Mouse (Mus musculus) heart, embryonic 11.5 days (tissue): Measurements from ENCODE around the gene Nr2e3. TPM values are rescaled to one million over a fixed set of nuclear protein-coding genes. Genes with fewer than 3 reads are reported as not detected.
A peak's percentile ranks its signal among the peaks of the same experiment; 100 is the strongest.

ENCODE experiments used
- ATAC-seq: fragments of 200-750 bp; cut with Nextera tagmentation; replicated peaks from 2 replicates; pipeline ENCODE4 v1.8.0; 2017; ENCODE audit warnings: moderate library complexity; ENCODE audit not compliant: insufficient number of reproducible peaks, low FRiP score, low TSS enrichment
- H3K27ac ChIP-seq: fragments of 300-500 bp; sonication (generic); 2 replicates; pipeline ENCODE4 v1.5.1; 2014; ENCODE audit warnings: mild to moderate bottlenecking, low read depth, low read length
- H3K27me3 ChIP-seq: fragments of 300-500 bp; sonication (generic); 2 replicates; pipeline ENCODE4 v1.6.1; 2014; ENCODE audit warnings: mild to moderate bottlenecking, low read length, mixed read lengths; ENCODE audit not compliant: control insufficient read depth, insufficient read depth
- H3K36me3 ChIP-seq: fragments of 300-500 bp; sonication (generic); 2 replicates; pipeline ENCODE4 v1.6.1; 2014; ENCODE audit warnings: mild to moderate bottlenecking, low read length, moderate library complexity, mixed read lengths; ENCODE audit not compliant: control insufficient read depth, insufficient read depth
- H3K4me1 ChIP-seq: fragments of 300-500 bp; sonication (generic); 2 replicates; pipeline ENCODE4 v1.6.1; 2014; ENCODE audit warnings: low read length; ENCODE audit not compliant: control insufficient read depth, insufficient read depth
- H3K4me2 ChIP-seq: fragments of 300-500 bp; sonication (generic); 2 replicates; pipeline ENCODE4 v1.6.1; 2014; ENCODE audit warnings: mild to moderate bottlenecking, moderate library complexity
- H3K4me3 ChIP-seq: fragments of 300-500 bp; sonication (generic); 2 replicates; pipeline ENCODE4 v1.5.1; 2014; ENCODE audit warnings: low read depth, low read length
- H3K9ac ChIP-seq: fragments of 300-500 bp; sonication (generic); 2 replicates; pipeline ENCODE4 v1.6.1; 2014; ENCODE audit warnings: mild to moderate bottlenecking, low read depth, low read length, moderate library complexity
- H3K9me3 ChIP-seq: fragments of 300-500 bp; sonication (generic); replicated peaks from 2 replicates; pipeline ENCODE4 v1.6.1; 2016; ENCODE audit warnings: low read length; ENCODE audit not compliant: control insufficient read depth
- WGBS: fragments of 180-500 bp; shearing (Covaris S2); extraction: QIAGEN DNeasy Blood & Tissue Kit; methylation state at CpG from one replicate; pipeline ENCODE4 v1.1.7; 2014; ENCODE audit not compliant: insufficient replicate concordance; 5-methylcytosine and 5-hydroxymethylcytosine counted together
- polyA plus RNA-seq: library from polyadenylated mRNA; unstranded; fragments of >200 nt; fragmentation: Nextera tagmentation; extraction: Ambion mirVana; gene quantifications from 2 replicates; pipeline ENCODE4 v1.2.1, GENCODE M21; 2014

Nr2e3 gene
- polyA plus RNA-seq = not detected in 2 replicates

DNA sequence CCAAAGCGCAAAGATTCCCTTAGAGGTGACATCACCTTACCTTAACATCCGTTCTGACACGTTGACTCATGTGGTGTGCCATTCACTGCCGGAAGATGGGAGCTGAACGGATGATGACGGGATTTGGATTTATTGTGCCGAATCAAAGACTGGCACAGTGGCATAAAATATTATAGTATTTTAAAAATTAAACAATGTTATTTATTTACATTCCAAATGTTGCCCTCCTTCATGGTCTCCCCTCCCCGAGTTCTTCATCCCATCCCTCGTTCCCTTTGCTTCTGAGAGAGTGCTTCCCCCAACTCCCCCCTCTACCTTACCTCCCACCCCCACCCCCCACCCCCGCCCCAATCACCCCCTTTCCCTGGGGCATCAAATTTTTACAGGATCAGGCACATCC, at the start of gene Nr2e3:
TSS of gene Nr2e3 (minus strand) at position 101 of the 400 bp plus-strand sequence.
- 80% methylated on average over 10 of the region's 10 CpGs for WGBS
- no peak for ATAC-seq
- Histone ChIP-seq H3K9me3 (no peaks in the 10 kb centered on the region), H3K4me1 (peaks cover 13% of the 10 kb centered on the region), H3K36me3 (no peaks in the 10 kb centered on the region), H3K27ac (no peak within 1 kb of the TSS), H3K4me3 (no peak within 1 kb of the TSS), H3K9ac (no peak within 1 kb of the TSS), H3K27me3 (no peaks in the 10 kb centered on the region), H3K4me2 (no peak within 1 kb of the TSS)

DNA sequence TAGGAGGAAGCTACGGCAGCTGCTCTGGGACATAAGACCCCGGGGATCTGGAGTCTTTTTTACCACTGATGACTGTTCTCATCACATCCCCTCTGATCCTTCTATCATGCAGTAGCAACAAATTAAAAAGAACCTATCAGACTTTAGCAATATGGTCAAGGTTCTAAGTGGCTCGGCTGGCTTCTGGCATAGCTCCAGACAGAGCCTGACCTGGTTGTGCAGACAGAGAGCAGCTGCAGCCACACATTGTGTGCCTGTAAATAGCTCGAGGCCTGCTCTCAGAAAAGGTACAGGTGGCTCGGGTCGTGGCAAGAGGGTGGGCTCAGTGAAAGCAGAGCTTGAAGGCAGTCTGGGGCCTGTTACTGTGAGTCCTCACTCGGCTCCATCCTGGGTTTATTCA, 48.5 kb upstream of the Nr2e3 start:
- H3K27ac ChIP-seq = no peak overlapping the region
- 0 out of 2 replicates have a peak overlapping the region, but pooled peaks have one; percentile 22 for H3K9ac ChIP-seq
- WGBS = 47% methylated on average over 7 of the region's 7 CpGs
- H3K27me3 ChIP-seq = no peaks in the 10 kb centered on the region
- no peaks in the 10 kb centered on the region for H3K9me3 ChIP-seq
- peaks cover 7% of the 10 kb centered on the region; the same call in 1 of the 2 replicates for H3K4me1 ChIP-seq
- no peaks in the 10 kb centered on the region for H3K36me3 ChIP-seq
- H3K4me3 ChIP-seq = no peak overlapping the region
- no peak for ATAC-seq
- H3K4me2 ChIP-seq = no peak overlapping the region

DNA sequence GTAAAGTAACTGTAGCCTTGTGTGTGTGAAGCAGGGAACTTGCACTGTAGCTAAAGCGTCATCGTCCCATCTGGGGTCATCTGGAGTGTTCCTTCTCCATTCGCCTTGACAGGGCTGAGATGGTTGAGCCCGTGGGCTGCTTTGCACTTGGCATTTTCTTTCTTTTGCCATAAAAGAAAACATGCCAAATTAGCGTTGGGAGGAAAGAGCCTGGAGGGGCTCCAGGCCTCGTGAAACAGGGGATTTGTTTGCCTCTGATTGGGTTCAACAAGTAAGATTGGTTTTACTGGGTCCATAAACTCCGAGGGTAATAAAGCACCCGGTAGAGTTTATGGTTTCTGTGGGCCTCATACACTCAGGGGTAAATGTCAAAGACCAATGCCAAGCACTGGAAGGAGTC, 41.9 kb upstream of the Nr2e3 start:
- Histone ChIP-seq H3K36me3 (no peaks in the 10 kb centered on the region), H3K4me1 (no peaks in the 10 kb centered on the region), H3K4me2 (no peak overlapping the region), H3K9me3 (no peaks in the 10 kb centered on the region), H3K27ac (no peak overlapping the region), H3K27me3 (no peaks in the 10 kb centered on the region), H3K4me3 (no peak overlapping the region), H3K9ac (no peak overlapping the region)
- WGBS = 87% methylated on average over 8 of the region's 8 CpGs
- ATAC-seq = no peak

DNA sequence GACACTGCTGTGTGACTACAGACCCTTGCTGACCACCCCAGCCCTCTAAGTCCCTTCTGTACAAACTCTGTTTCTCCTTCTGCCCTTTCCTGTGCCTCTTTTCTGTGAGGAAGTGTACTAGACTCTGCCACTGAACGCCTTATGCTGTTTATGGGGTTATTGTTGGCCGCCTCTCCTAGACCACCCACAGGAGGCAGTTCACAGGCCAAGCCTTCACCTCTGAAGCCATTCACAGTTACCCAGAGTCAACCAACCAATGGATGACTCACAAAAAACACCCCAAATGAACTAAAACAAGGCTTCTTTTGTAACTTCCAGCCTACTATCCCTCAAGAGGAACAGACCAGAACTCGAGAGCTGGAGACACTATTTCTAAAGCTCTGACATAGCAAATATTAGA, 41.0 kb upstream of the Nr2e3 start:
- Histone ChIP-seq H3K9ac (no peak overlapping the region), H3K4me3 (no peak overlapping the region), H3K36me3 (no peaks in the 10 kb centered on the region), H3K4me2 (no peak overlapping the region), H3K27me3 (no peaks in the 10 kb centered on the region), H3K4me1 (no peaks in the 10 kb centered on the region), H3K9me3 (no peaks in the 10 kb centered on the region), H3K27ac (no peak overlapping the region)
- no peak for ATAC-seq
- 75% methylated on average over 3 of the region's 3 CpGs for WGBS

DNA sequence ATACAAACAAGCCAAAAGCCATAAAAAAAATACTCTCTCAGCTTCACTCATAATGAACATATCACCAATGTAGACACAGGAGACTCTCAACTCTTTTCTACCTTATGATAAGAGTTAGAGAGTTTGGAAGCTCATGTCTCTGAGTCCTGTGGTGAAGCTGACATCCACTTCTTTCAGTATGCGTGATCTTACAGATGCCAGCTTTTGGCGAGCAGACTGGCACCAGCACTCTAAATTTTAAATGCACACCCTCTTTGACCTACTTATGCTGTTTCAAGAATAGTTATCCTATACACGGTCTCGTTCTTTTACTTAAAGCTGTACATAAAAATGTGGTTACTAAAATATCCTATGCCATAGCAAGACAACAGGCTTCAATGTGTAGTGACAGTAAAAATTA, 37.3 kb upstream of the Nr2e3 start:
- no peak for ATAC-seq
- Histone ChIP-seq H3K4me2 (no peak overlapping the region), H3K27me3 (no peaks in the 10 kb centered on the region), H3K9me3 (no peaks in the 10 kb centered on the region), H3K36me3 (no peaks in the 10 kb centered on the region), H3K27ac (no peak overlapping the region), H3K9ac (no peak overlapping the region), H3K4me3 (no peak overlapping the region), H3K4me1 (no peaks in the 10 kb centered on the region)
- WGBS = 86% methylated on average over 4 of the region's 4 CpGs

DNA sequence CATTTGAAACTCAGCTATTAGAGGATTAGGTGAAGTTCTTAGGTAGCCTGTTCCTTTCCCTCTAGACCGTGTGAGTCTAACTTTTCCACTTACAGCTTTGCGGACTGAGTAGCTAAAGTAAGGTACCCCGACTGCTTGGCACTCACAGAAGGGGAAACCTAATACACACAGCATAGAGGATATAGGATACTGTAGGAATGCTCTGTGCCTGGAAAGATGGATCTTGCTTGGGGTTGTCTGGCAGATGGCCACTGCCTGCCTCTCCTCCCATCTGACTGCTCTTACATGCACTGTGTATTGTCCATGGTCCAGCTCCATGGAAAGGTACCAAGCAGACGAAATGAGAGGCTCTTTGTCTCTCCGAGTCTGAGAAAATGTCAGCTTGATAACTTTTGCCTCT, 30.9 kb upstream of the Nr2e3 start:
- no peak for ATAC-seq
- 66% methylated on average over 5 of the region's 5 CpGs for WGBS
- H3K4me2 ChIP-seq = no peak overlapping the region
- no peak overlapping the region for H3K9ac ChIP-seq
- H3K4me3 ChIP-seq = no peak overlapping the region
- H3K27ac ChIP-seq = no peak overlapping the region
- H3K9me3 ChIP-seq = no peaks in the 10 kb centered on the region
- H3K4me1 ChIP-seq = no peaks in the 10 kb centered on the region
- H3K27me3 ChIP-seq = no peaks in the 10 kb centered on the region
- no peaks in the 10 kb centered on the region for H3K36me3 ChIP-seq

DNA sequence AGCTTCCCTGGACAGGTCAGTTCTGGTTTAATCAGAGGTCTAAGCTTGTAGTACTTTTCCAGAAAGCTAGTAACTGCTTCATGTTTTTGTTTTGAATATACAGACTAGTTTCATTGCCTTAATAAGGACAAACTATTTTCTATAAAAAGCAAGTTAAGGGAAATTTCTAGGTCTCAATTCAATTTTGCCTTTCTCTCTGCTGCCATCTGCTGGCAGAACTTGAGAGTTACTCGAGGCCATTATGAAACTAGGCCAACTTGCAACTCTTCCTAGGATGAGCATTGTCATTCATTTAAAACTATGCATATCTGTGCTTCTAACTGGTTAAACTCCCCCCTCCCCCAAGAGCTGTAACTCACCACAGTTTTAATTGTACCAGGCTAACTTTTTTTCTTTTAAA, 29.4 kb upstream of the Nr2e3 start:
- Histone ChIP-seq H3K9me3 (no peaks in the 10 kb centered on the region), H3K9ac (no peak overlapping the region), H3K27ac (no peak overlapping the region), H3K4me2 (no peak overlapping the region), H3K4me1 (no peaks in the 10 kb centered on the region), H3K4me3 (no peak overlapping the region), H3K27me3 (no peaks in the 10 kb centered on the region), H3K36me3 (no peaks in the 10 kb centered on the region)
- WGBS = 4% methylated on average over 1 of the region's 1 CpGs
- no peak for ATAC-seq

DNA sequence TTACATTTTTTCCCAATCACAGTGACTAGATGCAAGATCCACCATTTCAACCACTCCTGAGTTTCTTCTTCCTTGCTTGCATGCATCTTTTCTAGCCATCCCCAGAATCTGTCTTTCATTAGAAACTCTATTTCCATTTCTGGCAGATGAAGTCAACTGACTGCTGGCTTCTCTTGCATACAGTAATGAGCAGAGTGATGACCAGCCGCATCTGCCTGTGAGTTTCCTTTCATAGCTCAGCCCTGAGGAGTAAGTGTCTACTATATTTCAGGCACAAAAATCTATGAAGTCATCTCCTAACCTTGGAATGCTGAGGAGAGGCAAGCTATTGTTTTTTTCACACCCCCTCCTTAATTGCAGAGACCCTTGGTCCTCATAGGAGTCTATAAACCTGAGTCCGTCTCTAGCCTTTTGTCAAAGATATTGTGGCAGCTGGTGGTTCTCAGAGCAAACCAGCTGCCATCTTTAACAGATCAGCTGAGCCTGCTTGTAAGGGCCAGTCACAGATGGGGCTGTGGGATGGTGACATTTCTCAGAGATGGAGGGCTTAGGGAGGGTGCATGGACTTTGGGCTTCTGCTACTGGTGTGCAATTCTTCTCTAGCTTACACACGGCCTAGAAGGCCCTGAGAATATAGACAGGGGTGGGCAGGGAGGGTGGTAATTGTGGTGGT, 25.6 kb upstream of the Nr2e3 start:
- ATAC-seq = no peak
- Histone ChIP-seq H3K36me3 (no peaks in the 10 kb centered on the region), H3K4me1 (no peaks in the 10 kb centered on the region), H3K9ac (no peak overlapping the region), H3K27me3 (no peaks in the 10 kb centered on the region), H3K9me3 (no peaks in the 10 kb centered on the region), H3K4me3 (no peak overlapping the region), H3K4me2 (no peak overlapping the region), H3K27ac (no peak overlapping the region)
- 77% methylated on average over 3 of the region's 3 CpGs for WGBS

DNA sequence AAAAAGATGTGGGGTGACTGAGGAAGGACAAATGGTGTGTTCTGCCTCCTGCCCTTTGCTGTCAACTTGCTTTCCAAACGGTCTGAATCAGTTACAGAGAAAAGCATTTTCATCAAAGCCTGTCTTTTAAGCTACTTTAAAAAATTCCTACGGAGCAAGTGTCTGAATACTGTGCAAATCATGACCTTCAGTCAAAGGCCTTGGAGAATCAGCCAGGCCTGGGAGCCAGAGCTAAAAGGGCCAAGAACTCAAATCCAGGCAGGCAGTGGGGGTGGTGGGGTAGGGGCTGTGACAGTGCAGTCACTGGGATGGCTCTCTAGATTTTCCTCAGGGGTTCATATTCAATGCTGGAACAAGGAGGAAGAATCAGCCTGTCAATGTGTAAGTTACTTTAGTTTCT, 20.7 kb upstream of the Nr2e3 start:
- Histone ChIP-seq H3K4me3 (no peak overlapping the region), H3K27ac (no peak overlapping the region), H3K4me2 (no peak overlapping the region), H3K9me3 (no peaks in the 10 kb centered on the region), H3K9ac (no peak overlapping the region), H3K36me3 (no peaks in the 10 kb centered on the region), H3K27me3 (no peaks in the 10 kb centered on the region), H3K4me1 (no peaks in the 10 kb centered on the region)
- 73% methylated on average over 2 of the region's 2 CpGs for WGBS
- ATAC-seq = no peak
